Mouse (Mus musculus) CH12.LX (cell line): Measurements from ENCODE around the gene Eepd1. TPM values are rescaled to one million over a fixed set of nuclear protein-coding genes. Genes with fewer than 3 reads are reported as not detected.

Experiments used
- DNase-seq: peaks from one replicate; pipeline ENCODE4 v3.0.0-alpha.2; 2013; ENCODE audit errors: extremely low read depth
- H3K27ac ChIP-seq: 2 replicates; pipeline ENCODE4 v1.5.1; 2012; ENCODE audit warnings: low read depth, mild to moderate bottlenecking, control low read depth, moderate library complexity; ENCODE audit not compliant: insufficient read depth
- H3K27me3 ChIP-seq: replicated peaks from 2 replicates; pipeline ENCODE3; 2012; ENCODE audit warnings: inconsistent platforms
- H3K36me3 ChIP-seq, 2 experiments: replicated peaks in 1 of 2; 2 replicates each; pipeline versions ENCODE3 to v1.6.1; 2012; ENCODE audit warnings: inconsistent platforms in 1 of 2, low read length in 1 of 2, mild to moderate bottlenecking in 1 of 2, mixed read lengths in 1 of 2, moderate library complexity in 1 of 2; ENCODE audit not compliant: control insufficient read depth in 1 of 2, insufficient read depth in 1 of 2
- H3K4me1 ChIP-seq, 2 experiments: 2 replicates each; pipeline ENCODE4 v1.6.1; 2012; ENCODE audit warnings: inconsistent platforms in 1 of 2, moderate library complexity in 1 of 2; ENCODE audit not compliant: insufficient read depth in 2 of 2, control insufficient read depth in 1 of 2
- H3K4me2 ChIP-seq: 2 replicates; pipeline ENCODE4 v1.6.1; 2012; ENCODE audit warnings: low read depth, mild to moderate bottlenecking, control low read depth; ENCODE audit not compliant: poor library complexity, insufficient read depth, severe bottlenecking
- H3K4me3 ChIP-seq, 3 experiments: fragments of 150-350 bp in 1 of 3; sonication (generic) in 1 of 3; replicated peaks in 1 of 3; 2 replicates each; pipeline versions ENCODE3 to v1.5.1; 2011 to 2012; ENCODE audit warnings: low read depth in 2 of 3, low read length in 2 of 3, mild to moderate bottlenecking in 2 of 3, moderate library complexity in 2 of 3, control low read depth in 1 of 3, improper control_type of control experiment in 1 of 3, inconsistent platforms in 1 of 3, mixed read lengths in 1 of 3; ENCODE audit not compliant: poor library complexity in 1 of 3
- H3K79me2 ChIP-seq: replicated peaks from 2 replicates; pipeline ENCODE4 v1.6.1; 2012; ENCODE audit warnings: mild to moderate bottlenecking, moderate library complexity; ENCODE audit not compliant: control insufficient read depth, poor library complexity, insufficient read depth, severe bottlenecking; ENCODE audit errors: extremely low read depth
- H3K9ac ChIP-seq: 2 replicates; pipeline ENCODE4 v1.6.1; 2012; ENCODE audit warnings: low read depth, mild to moderate bottlenecking, control low read depth, moderate library complexity; ENCODE audit not compliant: insufficient read depth
- H3K9me3 ChIP-seq: replicated peaks from 2 replicates; pipeline ENCODE3; 2012; ENCODE audit warnings: low read length, inconsistent platforms, mixed read lengths
- BHLHE40 ChIP-seq: IDR thresholded peaks from 2 replicates; pipeline ENCODE4 v1.6.1; 2011; ENCODE audit warnings: mild to moderate bottlenecking, low read depth, low read length, improper control_type of control experiment
- E2F4 ChIP-seq: IDR thresholded peaks from 2 replicates; pipeline ENCODE4 v1.6.1; 2011; ENCODE audit warnings: low read depth, low read length, improper control_type of control experiment; ENCODE audit not compliant: insufficient replicate concordance
- ELF1 ChIP-seq: IDR thresholded peaks from 2 replicates; pipeline ENCODE4 v1.6.1; 2014; ENCODE audit warnings: low read depth, mild to moderate bottlenecking, inconsistent platforms, low read length, improper control_type of control experiment
- ETS1 ChIP-seq: conservative IDR thresholded peaks from 2 replicates; pipeline ENCODE4 v1.6.1; 2012; ENCODE audit warnings: low read depth, mild to moderate bottlenecking, inconsistent platforms, low read length, improper control_type of control experiment, moderate library complexity
- HCFC1 ChIP-seq: IDR thresholded peaks from 2 replicates; pipeline ENCODE4 v1.6.1; 2012; ENCODE audit warnings: low read depth, mild to moderate bottlenecking, inconsistent platforms, low read length, improper control_type of control experiment
- IRF4 ChIP-seq: IDR thresholded peaks from 2 replicates; pipeline ENCODE4 v1.6.1; 2014; ENCODE audit warnings: low read depth, mild to moderate bottlenecking, inconsistent platforms, low read length, improper control_type of control experiment
- JUN ChIP-seq: IDR thresholded peaks from 2 replicates; pipeline ENCODE4 v1.6.1; 2011; ENCODE audit warnings: low read depth, mild to moderate bottlenecking, low read length, improper control_type of control experiment, moderate library complexity; ENCODE audit not compliant: insufficient read depth
- JUND ChIP-seq: conservative IDR thresholded peaks from 2 replicates; pipeline ENCODE4 v1.6.1; 2011; ENCODE audit warnings: low read depth, low read length, improper control_type of control experiment
- KAT2A ChIP-seq: IDR thresholded peaks from 2 replicates; pipeline ENCODE4 v1.6.1; 2012; ENCODE audit warnings: low read length, improper control_type of control experiment, inconsistent platforms; ENCODE audit not compliant: insufficient replicate concordance
- MAX ChIP-seq: IDR thresholded peaks from 2 replicates; pipeline ENCODE4 v1.6.1; 2011; ENCODE audit warnings: low read length, improper control_type of control experiment
- MAZ ChIP-seq: IDR thresholded peaks from 2 replicates; pipeline ENCODE4 v1.6.1; 2012; ENCODE audit warnings: low read depth, mild to moderate bottlenecking, inconsistent platforms, low read length, improper control_type of control experiment, moderate library complexity
- NRF1 ChIP-seq: IDR thresholded peaks from 2 replicates; pipeline ENCODE4 v1.6.1; 2014; ENCODE audit warnings: low read depth, mild to moderate bottlenecking, inconsistent platforms, low read length, improper control_type of control experiment, moderate library complexity
- PAX5 ChIP-seq: IDR thresholded peaks from 2 replicates; pipeline ENCODE4 v1.6.1; 2012; ENCODE audit warnings: low read length, inconsistent platforms, mixed read lengths
- POLR2AphosphoS2 ChIP-seq: IDR thresholded peaks from 2 replicates; pipeline ENCODE4 v1.6.1; 2011; ENCODE audit warnings: low read depth, low read length, improper control_type of control experiment
- RCOR1 ChIP-seq: conservative IDR thresholded peaks from 2 replicates; pipeline ENCODE4 v1.6.1; 2012; ENCODE audit warnings: low read depth, mild to moderate bottlenecking, inconsistent platforms, low read length, improper control_type of control experiment
- SMC3 ChIP-seq: IDR thresholded peaks from 2 replicates; pipeline ENCODE4 v1.6.1; 2011; ENCODE audit warnings: low read depth, low read length, improper control_type of control experiment
- UBTF ChIP-seq: IDR thresholded peaks from 2 replicates; pipeline ENCODE4 v1.6.1; 2012; ENCODE audit warnings: low read depth, mild to moderate bottlenecking, inconsistent platforms, low read length, improper control_type of control experiment, moderate library complexity
- USF2 ChIP-seq: conservative IDR thresholded peaks from 2 replicates; pipeline ENCODE4 v1.6.1; 2011; ENCODE audit warnings: low read depth, low read length, improper control_type of control experiment
- ZC3H11A ChIP-seq: IDR thresholded peaks from 2 replicates; pipeline ENCODE4 v1.6.1; 2012; ENCODE audit warnings: low read depth, mild to moderate bottlenecking, inconsistent platforms, low read length, improper control_type of control experiment
- ZNF384 ChIP-seq: IDR thresholded peaks from 2 replicates; pipeline ENCODE4 v1.6.1; 2012; ENCODE audit warnings: low read depth, low read length, improper control_type of control experiment, inconsistent platforms
- dilution Hi-C: fragments of 300-500 bp; cut with MboI; formaldehyde crosslinking; loops from 2 replicates; pipeline ENCODE4 v1.14.3; 2020; ENCODE audit warnings: low sequenced_read_pairs; ENCODE audit not compliant: extremely low pct_unique_long_range_greater_than_20kb, extremely low pct_ligation_motif_present
- in situ Hi-C: fragments of 300-500 bp; cut with MboI; formaldehyde crosslinking; loops from 3 replicates; pipeline ENCODE4 v1.14.3; 2019; ENCODE audit warnings: low sequenced_read_pairs, low pct_ligation_motif_present, low pct_unique_long_range_greater_than_20kb, mixed read lengths
- polyA plus RNA-seq: library from polyadenylated mRNA; unstranded; fragments of >175 nt; gene quantifications from 2 replicates; pipeline ENCODE4 v1.2.1, GENCODE M21; 2012; ENCODE audit warnings: low read depth; ENCODE audit not compliant: insufficient read length
- total RNA-seq, 2 experiments: library from RNA; depleted of rRNA; stranded (reverse); fragments of 300-350 nt in 1 of 2; fragments of >200 nt in 1 of 2; gene quantifications; 2 replicates each; pipeline ENCODE4 v1.2.3; 2012 to 2014

The Eepd1 gene
- total and polyA plus RNA-seq, 3 experiments, result 1.3 to 2.5 (median 2.2) TPM

DNA sequence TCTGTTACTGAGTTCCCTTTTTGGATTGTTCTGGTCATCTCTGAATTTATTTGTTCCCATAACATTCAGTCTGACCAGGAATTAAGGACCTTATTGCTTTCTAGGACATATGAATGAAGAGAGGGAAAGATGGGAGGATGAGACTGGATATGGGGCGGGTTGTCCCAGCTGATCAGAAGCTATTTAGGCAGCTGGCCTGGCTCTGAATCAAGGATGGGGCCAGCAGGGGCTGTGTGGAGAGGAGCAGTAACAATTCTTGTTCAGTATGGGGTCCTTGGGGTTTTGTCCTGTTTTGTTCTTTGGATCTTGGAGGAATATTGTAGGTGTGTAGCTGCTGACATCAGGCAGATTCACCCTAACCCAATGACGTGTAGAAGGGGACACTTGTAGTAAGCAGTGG lies 3.7 kb downstream of the Eepd1 start:
- no peak overlapping the region for H3K9ac ChIP-seq
- no peak overlapping the region for H3K4me2 ChIP-seq
- no peak overlapping the region for H3K27ac ChIP-seq
- H3K4me1 ChIP-seq, result peaks cover 6 to 38% of the 10 kb centered on the region in 2 experiments; a peak in 3 of 4 replicates
- TF ChIP-seq HCFC1 (no peak), POLR2AphosphoS2 (no peak), MAZ (no peak), ELF1 (no peak), KAT2A (no peak), PAX5 (no peak), MAX (no peak), ZC3H11A (no peak), UBTF (no peak), RCOR1 (no peak), IRF4 (no peak), JUND (no peak), JUN (no peak), ETS1 (no peak)
- no peaks in the 10 kb centered on the region for H3K9me3 ChIP-seq
- in situ Hi-C loops, result loop anchor here (10.0 kb wide), 1 partner anchor 100 kb away; no protein-coding TSS in a partner anchor
- no peaks in the 10 kb centered on the region for H3K27me3 ChIP-seq
- H3K36me3 ChIP-seq, result peaks cover 0 to 5% of the 10 kb centered on the region in 2 experiments
- DNase-seq, result no peak
- no peak overlapping the region for H3K4me3 ChIP-seq
- no peaks in the 10 kb centered on the region for H3K79me2 ChIP-seq
- dilution Hi-C loops, result no loop called here

DNA sequence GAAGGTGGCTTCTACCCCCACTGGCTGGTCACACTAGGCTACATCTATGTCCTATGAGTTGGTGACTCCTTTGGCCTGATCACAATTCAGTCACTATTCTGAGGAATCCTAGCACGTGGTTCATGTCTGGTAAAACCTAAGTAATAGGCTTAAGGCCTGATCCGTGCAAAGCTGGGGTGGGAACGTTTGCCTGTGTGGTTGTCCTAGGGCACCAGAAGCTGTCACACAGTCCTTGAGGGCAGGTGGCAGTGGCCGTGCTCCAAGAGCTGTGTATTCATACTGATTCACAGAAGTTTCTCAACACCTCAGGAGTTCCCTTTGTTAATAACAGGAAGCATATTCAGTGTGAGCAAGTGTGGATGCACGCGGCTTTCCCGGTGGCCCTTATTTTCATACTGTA lies 4.1 kb downstream of the Eepd1 start:
- no peak for DNase-seq
- TF ChIP-seq BHLHE40 (no peak), NRF1 (no peak), SMC3 (no peak), USF2 (no peak), E2F4 (no peak), ZNF384 (no peak)
- Histone ChIP-seq H3K27me3 (no peaks in the 10 kb centered on the region), H3K9me3 (no peaks in the 10 kb centered on the region), H3K27ac (no peak overlapping the region), H3K36me3 (peaks cover 0 to 5% of the 10 kb centered on the region in 2 experiments), H3K9ac (no peak overlapping the region), H3K4me1 (peaks cover 6 to 38% of the 10 kb centered on the region in 2 experiments; a peak in 3 of 4 replicates), H3K79me2 (no peaks in the 10 kb centered on the region), H3K4me3 (no peak overlapping the region), H3K4me2 (no peak overlapping the region)
- in situ Hi-C loops, result loop anchor here (10.0 kb wide), 1 partner anchor 99 kb away; no protein-coding TSS in a partner anchor
- dilution Hi-C loops, result no loop called here
